Mouse (Mus musculus): Measurements from ENCODE around the gene Taar7e. TPM values are rescaled to one million over a fixed set of nuclear protein-coding genes. Genes with fewer than 3 reads are reported as not detected.
"Not testable (repeated sequence)": the region's sequence is repeated elsewhere in the genome, so short reads cannot be mapped to it uniquely, and the experiment has no call there.

Taar7e gene
- not detected in 2 replicates for total RNA-seq (2021)
- long read RNA-seq: 0 reads

- DNase-seq: no peak
Observed at GRCm38 (mm10) chr10:24037314-24037713, at the start of gene Taar7e. Taar7e (plus strand) TSS chr10:24037614.

- no peak for DNase-seq
Observed at GRCm38 (mm10) chr10:23993381-23993780, 44.0 kb upstream of the Taar7e start, which contains the start of gene Taar7a. Taar7a (minus strand) TSS chr10:23993481.

- DNase-seq: no peak
Observed at GRCm38 (mm10) chr10:23999639-24000038, 37.8 kb upstream of the Taar7e start, which contains the start of gene Taar7b. Taar7b (plus strand) TSS chr10:23999939.

DNA sequence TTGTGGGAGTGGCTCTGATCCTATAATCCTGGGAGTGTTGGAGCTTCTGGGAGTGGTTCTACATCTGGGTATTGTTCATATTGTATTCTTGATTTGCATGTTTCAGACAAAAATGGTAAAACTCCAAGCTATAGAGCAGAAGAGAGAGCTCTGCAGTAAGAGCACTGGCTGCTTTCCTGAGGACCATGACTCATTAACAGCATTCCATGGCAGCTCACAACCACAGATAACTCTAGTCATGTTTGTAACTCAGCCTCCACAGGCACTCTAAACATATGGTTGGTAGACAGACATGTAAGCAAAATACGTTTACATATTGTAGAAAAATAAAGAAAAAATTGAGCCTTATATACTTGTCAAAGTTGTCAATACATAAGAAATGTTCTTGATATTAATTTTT lies 31.0 kb upstream of the Taar7e start:
- DNase-seq: no peak

GRCm38 (mm10) chr10:24007034-24007433 lies 30.4 kb upstream of the Taar7e start:
- no peak for DNase-seq

DNA sequence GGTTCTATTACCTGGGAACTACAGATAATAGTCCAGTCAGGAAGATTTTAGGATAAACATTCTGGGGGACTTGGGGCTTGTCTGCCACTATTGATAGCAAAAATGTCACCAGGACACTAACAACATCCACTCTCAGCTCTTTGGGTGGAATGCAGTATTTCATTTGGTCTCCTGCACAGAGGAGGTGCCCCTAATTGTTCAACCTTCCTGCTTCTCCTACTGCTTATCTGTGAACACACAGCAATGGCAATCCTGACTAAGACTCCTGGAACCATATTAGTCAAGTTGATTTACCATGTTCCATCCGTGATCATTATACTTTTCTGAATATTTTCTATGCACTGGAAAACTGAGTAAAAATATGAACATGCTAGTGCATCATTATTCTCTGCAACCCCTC lies 29.3 kb upstream of the Taar7e start:
- no peak for DNase-seq

DNA sequence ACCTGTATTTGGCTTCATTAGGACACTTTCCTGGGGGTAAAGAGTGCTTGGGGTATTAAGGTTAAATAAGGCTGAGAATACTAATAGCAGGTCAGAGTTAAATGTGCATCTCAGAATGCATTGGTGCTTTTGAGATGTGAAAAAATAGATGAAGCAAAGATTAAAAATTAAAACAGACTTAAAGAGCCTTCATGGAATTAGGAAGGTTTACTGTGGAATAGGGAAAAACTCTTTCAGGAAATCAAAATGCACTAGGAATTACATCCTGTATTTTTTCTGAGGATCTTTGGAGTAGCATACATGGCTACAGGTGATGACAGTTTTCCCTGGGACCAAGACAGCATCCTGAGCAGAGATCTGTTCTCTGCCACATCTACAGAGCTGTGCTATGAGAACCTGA lies 10.5 kb upstream of the Taar7e start, which contains the start of gene Taar7d:
Taar7d (plus strand) TSS at position 301 of the 400 bp plus-strand sequence.
- DNase-seq: no peak

DNA sequence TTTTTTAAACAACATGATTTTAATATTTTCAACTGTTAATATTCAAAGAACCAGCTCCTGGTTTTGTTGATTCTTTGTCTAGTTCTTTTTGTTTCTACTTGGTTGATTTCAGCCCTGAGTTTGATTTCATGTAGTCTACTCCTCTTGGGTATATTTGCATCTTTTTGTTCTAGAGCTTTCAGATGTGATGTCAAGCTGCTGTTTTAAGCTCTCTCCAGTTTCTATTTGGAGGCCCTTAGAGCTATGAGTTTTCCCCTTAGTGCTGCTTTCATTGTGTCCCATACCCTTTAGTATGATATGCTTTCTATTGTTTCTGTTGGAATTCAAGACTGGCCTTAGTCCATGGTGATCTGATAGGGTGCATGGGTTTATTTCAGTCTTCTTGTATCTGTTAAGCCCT lies 6.1 kb upstream of the Taar7e start:
- no peak for DNase-seq

GRCm38 (mm10) chr10:24040120-24040869 lies 2.9 kb downstream of the Taar7e start:
- no peak for DNase-seq

GRCm38 (mm10) chr10:24049210-24049609 lies 11.8 kb downstream of the Taar7e start, which contains the start of gene Taar7f:
Taar7f (plus strand) TSS chr10:24049510.
- DNase-seq: no peak

DNA sequence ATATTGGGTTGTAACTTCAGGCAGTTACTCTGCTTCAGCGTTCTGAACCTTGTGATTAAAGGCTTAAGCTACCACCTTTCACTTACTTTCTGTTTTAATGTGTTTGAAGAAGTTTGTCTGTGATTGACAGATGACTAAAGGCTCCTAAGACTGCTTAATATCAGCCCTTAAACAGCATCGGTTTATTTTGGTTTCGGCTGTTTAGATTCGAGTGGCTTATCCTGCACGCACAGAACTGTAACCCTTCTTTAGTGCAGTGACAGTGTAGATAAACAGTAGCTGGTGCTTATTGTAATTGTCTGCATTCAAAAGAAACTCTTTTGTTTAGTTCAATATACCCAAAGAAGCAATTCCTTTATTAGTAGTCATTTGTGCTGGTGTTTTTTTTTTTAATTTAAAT lies 14.6 kb downstream of the Taar7e start:
- no peak for DNase-seq

GRCm38 (mm10) chr10:24058986-24059385 lies 21.6 kb downstream of the Taar7e start:
- DNase-seq: no peak

- not testable (repeated sequence) for DNase-seq
Observed at GRCm38 (mm10) chr10:24074751-24075150, 37.3 kb downstream of the Taar7e start.

DNA sequence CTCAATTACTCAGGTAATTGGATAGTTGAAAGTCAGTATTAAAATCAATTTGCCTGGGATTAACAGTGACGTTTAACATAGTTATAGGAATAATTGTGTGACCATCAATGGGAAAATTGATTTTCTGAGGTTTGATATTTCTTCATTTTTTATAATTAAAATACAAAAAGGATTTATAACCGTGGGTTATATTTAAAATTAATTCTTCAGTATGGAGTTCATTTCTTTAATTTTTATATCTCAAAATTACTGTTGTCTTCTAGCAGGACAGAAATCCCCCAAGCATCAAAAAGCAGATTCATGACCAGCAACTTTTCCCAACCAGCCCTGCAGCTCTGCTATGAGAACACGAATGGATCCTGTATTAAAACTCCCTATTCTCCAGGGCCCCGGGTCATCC lies 38.8 kb downstream of the Taar7e start, which contains the start of gene Taar8a:
Taar8a (plus strand) TSS at position 301 of the 400 bp plus-strand sequence.
- not testable (repeated sequence) for DNase-seq

GRCm38 (mm10) chr10:24080166-24080565 lies 42.8 kb downstream of the Taar7e start:
- DNase-seq: peak; percentile 31

DNA sequence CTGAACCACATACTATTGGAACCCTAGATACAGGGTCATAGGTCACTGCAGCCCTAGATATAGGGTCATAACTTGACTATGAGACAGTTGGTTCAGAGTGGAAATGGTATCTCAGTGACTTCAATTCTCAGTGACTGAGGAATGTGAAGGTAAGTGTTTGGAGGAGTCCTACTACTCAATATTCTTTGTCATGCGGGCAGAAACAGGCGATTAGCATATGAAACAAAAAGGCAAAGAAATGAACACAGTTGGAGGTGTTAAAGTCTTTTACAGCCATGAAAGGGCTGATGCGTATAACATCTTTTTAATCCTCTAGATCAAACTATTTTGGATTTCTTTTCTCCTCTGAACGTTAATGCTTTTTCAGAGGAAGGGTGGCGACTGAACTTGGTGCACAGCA lies 48.5 kb downstream of the Taar7e start:
- no peak for DNase-seq

DNA sequence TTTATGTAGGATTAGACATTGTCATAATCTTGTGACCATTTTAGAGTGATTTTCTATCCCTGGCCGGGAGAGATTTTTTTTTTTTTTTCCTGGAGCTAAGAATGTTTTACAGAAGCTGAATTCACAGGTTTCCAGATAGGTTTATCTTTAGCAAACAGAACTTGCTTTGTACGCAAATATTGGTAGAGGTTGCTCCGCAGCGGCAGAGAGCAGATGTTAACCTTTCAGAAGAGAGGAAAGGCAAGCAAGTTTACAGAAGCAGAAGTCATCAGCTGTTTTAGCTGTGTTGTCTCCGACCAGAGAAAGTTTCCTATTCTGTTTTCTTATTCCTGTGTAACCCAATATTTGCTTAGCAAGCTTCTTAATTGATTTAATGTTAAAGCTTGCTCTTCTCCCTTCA lies 49.1 kb downstream of the Taar7e start:
- DNase-seq: no peak

GRCm38 (mm10) chr10:24087168-24087567 lies 49.8 kb downstream of the Taar7e start:
- DNase-seq: no peak

Other genes starting within 250 kb of the Taar7e start
- 27.7 and 31.4 TPM in 2 replicates for gene Slc18b1, start 240.6 kb upstream of the Taar7e start, total RNA-seq (2021)
- 53.8 and 82.3 TPM in 2 replicates for gene Vnn3, start 186.2 kb upstream of the Taar7e start, total RNA-seq (2021)
- 48.8 and 69.8 TPM in 2 replicates for gene Vnn1, start 142.9 kb upstream of the Taar7e start, total RNA-seq (2021)
- not detected in 2 replicates for gene Taar1, start 117.3 kb upstream of the Taar7e start, total RNA-seq (2021)
- not detected in 2 replicates for gene Taar2, start 99.0 kb upstream of the Taar7e start, total RNA-seq (2021)
- not detected in 2 replicates for gene Taar3, start 88.1 kb upstream of the Taar7e start, total RNA-seq (2021)
- gene Taar4, start 77.1 kb upstream of the Taar7e start, total RNA-seq (2021): not detected in 2 replicates
- gene Taar5, start 66.9 kb upstream of the Taar7e start, total RNA-seq (2021): not detected in 2 replicates
- gene Taar6, start 52.0 kb upstream of the Taar7e start, total RNA-seq (2021): not detected in 2 replicates
- not detected in 2 replicates for gene Taar7a, start 44.1 kb upstream of the Taar7e start, total RNA-seq (2021)
- not detected in 2 replicates for gene Taar7b, start 37.7 kb upstream of the Taar7e start, total RNA-seq (2021)
- gene Taar7d, start 10.4 kb upstream of the Taar7e start, total RNA-seq (2021): not detected in 2 replicates
- gene Taar7f, start 11.9 kb downstream of the Taar7e start, total RNA-seq (2021): not detected in 2 replicates
- not detected in 2 replicates for gene Taar8a, start 38.9 kb downstream of the Taar7e start, total RNA-seq (2021)
- not detected in 2 replicates for gene Taar8b, start 54.7 kb downstream of the Taar7e start, total RNA-seq (2021)
- not detected in 2 replicates for gene Taar8c, start 64.3 kb downstream of the Taar7e start, total RNA-seq (2021)
- gene Taar9, start 71.9 kb downstream of the Taar7e start, total RNA-seq (2021): not detected in 2 replicates
- 108 and 118 TPM in 2 replicates for gene Stx7, start 111.7 kb downstream of the Taar7e start, total RNA-seq (2021)
- 0.21 TPM in 1 of 2 replicates, not detected in the other for gene Moxd1, start 185.9 kb downstream of the Taar7e start, total RNA-seq (2021)

All from adrenal gland, postnatal 25 days (tissue).